Comparison of ENCODE assay signal across 13 mouse cellular contexts in genomic region chr8:9635240-9635639, GRCm38 (mm10).
DNase-seq lines count a peak whose midpoint lies in the region; ATAC-seq and TF ChIP-seq lines count a peak whose summit lies in the region.
"Had no signal": no experiment of that assay in that cellular context is flagged by ENCODE, and none has a peak within 500 bp of the region (broad histone marks: within the 10 kb centered on the region; RNA-seq: fewer than 3 reads in every experiment).

No protein-coding gene starts in this region.

- ATAC-seq in neural tube, embryonic 11.5 days (ENCODE audit: insufficient read depth, low FRiP score, low TSS enrichment), result no peak
- ATAC-seq: hindbrain, postnatal 0 days; midbrain, embryonic 15.5 days had no signal

- no peak overlapping the region for H3K27ac ChIP-seq in heart, embryonic 10.5 days
- H3K27ac ChIP-seq in neural tube, embryonic 11.5 days (ENCODE audit: low read depth, low read length), result no peak overlapping the region
- H3K27ac ChIP-seq in layer of hippocampus, adult 2 months, result no peak overlapping the region
- H3K27ac ChIP-seq: hindbrain, postnatal 0 days; left cerebral cortex, adult 2 months; liver, embryonic 15.5 days; midbrain, embryonic 15.5 days had no signal

- no peaks in the 10 kb centered on the region for H3K4me1 ChIP-seq in heart, embryonic 10.5 days
- H3K4me1 ChIP-seq in neural tube, embryonic 11.5 days (ENCODE audit: control insufficient read depth, insufficient read depth, low read length), result no peaks in the 10 kb centered on the region
- H3K4me1 ChIP-seq: liver, embryonic 15.5 days; midbrain, embryonic 15.5 days had no signal

- no peaks in the 10 kb centered on the region for H3K9me3 ChIP-seq in heart, embryonic 10.5 days
- H3K9me3 ChIP-seq in neural tube, embryonic 11.5 days (ENCODE audit: control insufficient read depth, low read length), result no peaks in the 10 kb centered on the region
- H3K9me3 ChIP-seq: liver, embryonic 15.5 days; midbrain, embryonic 15.5 days had no signal

- H3K9ac ChIP-seq in neural tube, embryonic 11.5 days (ENCODE audit: low read length), result no peak overlapping the region
- H3K9ac ChIP-seq: liver, embryonic 15.5 days; midbrain, embryonic 15.5 days had no signal

- WGBS in heart, embryonic 10.5 days, result 67% methylated on average over 5 of the region's 5 CpGs
- WGBS in neural tube, embryonic 11.5 days, result 82% methylated on average over 5 of the region's 5 CpGs

- peak; percentile 85 for DNase-seq in heart, embryonic 10.5 days (ENCODE audit: low spot score)
- DNase-seq in heart, adult 9 months (ENCODE audit: low spot score in 2 of 2), result no peak
- DNase-seq in lung, postnatal 14 days, result peak; percentile 20
- DNase-seq in lung, adult 18-20 months, result no peak
- DNase-seq in embryo, embryonic 10.5 days (ENCODE audit: low spot score), result peak; percentile 63
- peak; percentile 18 for DNase-seq in neural tube, embryonic 11.5 days (ENCODE audit: low spot score)
- no peak for DNase-seq in cerebellum, adult 11 months
- no peak for DNase-seq in layer of hippocampus, adult 2 months (ENCODE audit: low spot score in 2 of 2)
- DNase-seq: right cerebral cortex, postnatal 14 days had no signal

- no peak overlapping the region for H3K4me2 ChIP-seq in neural tube, embryonic 11.5 days (ENCODE audit: low read depth)
- H3K4me2 ChIP-seq: liver, embryonic 15.5 days; midbrain, embryonic 15.5 days had no signal

- no peak for TF ChIP-seq CTCF in layer of hippocampus, adult 2 months (conservative IDR thresholded peaks at IDR 0.05)

- no peaks in the 10 kb centered on the region for H3K36me3 ChIP-seq in heart, embryonic 10.5 days
- H3K36me3 ChIP-seq in neural tube, embryonic 11.5 days (ENCODE audit: control insufficient read depth, insufficient read depth, low read length), result no peaks in the 10 kb centered on the region
- H3K36me3 ChIP-seq: liver, embryonic 15.5 days; midbrain, embryonic 15.5 days had no signal

- no peak overlapping the region for H3K4me3 ChIP-seq in heart, embryonic 10.5 days
- no peak overlapping the region for H3K4me3 ChIP-seq in neural tube, embryonic 11.5 days (ENCODE audit: low read depth, low read length)
- no peak overlapping the region for H3K4me3 ChIP-seq in layer of hippocampus, adult 2 months
- H3K4me3 ChIP-seq: left cerebral cortex, adult 2 months; liver, embryonic 15.5 days; midbrain, embryonic 15.5 days had no signal

- H3K27me3 ChIP-seq in heart, embryonic 10.5 days (ENCODE audit: insufficient read depth, poor library complexity, severe bottlenecking), result no peaks in the 10 kb centered on the region
- H3K27me3 ChIP-seq in neural tube, embryonic 11.5 days (ENCODE audit: control insufficient read depth, insufficient read depth, low read length), result no peaks in the 10 kb centered on the region
- H3K27me3 ChIP-seq: liver, embryonic 15.5 days; midbrain, embryonic 15.5 days had no signal

Comparison
In these comparisons a context has a peak if more than half of its experiments do, and no peak if none do; other contexts are left out.
1. DNase-seq: peak in heart, embryonic 10.5 days (single experiment), lung, postnatal 14 days (single experiment), embryo, embryonic 10.5 days (single experiment) and neural tube, embryonic 11.5 days (single experiment); none in heart, adult 9 months (0 of 2), lung, adult 18-20 months (0 of 2), cerebellum, adult 11 months (single experiment) and layer of hippocampus, adult 2 months (0 of 2).